Mouse (Mus musculus) embryonic facial prominence, embryonic 11.5 days (tissue): ENCODE data around the gene Duxf3. TPM values are rescaled to one million over a fixed set of nuclear protein-coding genes. Genes with fewer than 3 reads are reported as not detected.
"Not testable (repeated sequence)": the region's sequence is repeated elsewhere in the genome, so short reads cannot be mapped to it uniquely, and the experiment has no call there.

Experiments
- ATAC-seq: fragments of 200-750 bp; cut with Nextera tagmentation; replicated peaks from 2 replicates; pipeline ENCODE4 v1.8.0; 2017; ENCODE audit warnings: low read depth; ENCODE audit not compliant: insufficient number of reproducible peaks, low FRiP score, low TSS enrichment
- DNase-seq: peaks from one replicate; pipeline ENCODE4 v3.0.0-alpha.2; 2015; ENCODE audit warnings: low spot score
- H3K27ac ChIP-seq: fragments of 300-500 bp; sonication (generic); replicated peaks from 2 replicates; pipeline ENCODE4 v1.5.1; 2014; ENCODE audit warnings: mild to moderate bottlenecking, low read depth, low read length, control low read depth
- H3K27me3 ChIP-seq: fragments of 300-500 bp; sonication (generic); 2 replicates; pipeline ENCODE4 v1.6.1; 2014; ENCODE audit warnings: mild to moderate bottlenecking, low read length, moderate library complexity, mixed read lengths; ENCODE audit not compliant: control insufficient read depth, insufficient read depth
- H3K36me3 ChIP-seq: fragments of 300-500 bp; sonication (generic); replicated peaks from 2 replicates; pipeline ENCODE4 v1.6.1; 2014; ENCODE audit warnings: low read depth, mild to moderate bottlenecking, low read length, moderate library complexity, mixed read lengths; ENCODE audit not compliant: control insufficient read depth, insufficient read depth
- H3K4me1 ChIP-seq: fragments of 300-500 bp; sonication (generic); 2 replicates; pipeline ENCODE4 v1.6.1; 2014; ENCODE audit warnings: low read length, mixed read lengths; ENCODE audit not compliant: control insufficient read depth, insufficient read depth
- H3K4me2 ChIP-seq: fragments of 300-500 bp; sonication (generic); 2 replicates; pipeline ENCODE4 v1.6.1; 2014; ENCODE audit warnings: low read depth, mild to moderate bottlenecking, control low read depth, low read length, moderate library complexity
- H3K4me3 ChIP-seq: fragments of 300-500 bp; sonication (generic); 2 replicates; pipeline ENCODE4 v1.5.1; 2014; ENCODE audit warnings: low read depth, low read length, control low read depth
- H3K9ac ChIP-seq: fragments of 300-500 bp; sonication (generic); replicated peaks from 2 replicates; pipeline ENCODE4 v1.6.1; 2014; ENCODE audit warnings: mild to moderate bottlenecking, control low read depth, low read length
- H3K9me3 ChIP-seq: fragments of 300-500 bp; sonication (generic); replicated peaks from 2 replicates; pipeline ENCODE4 v1.6.1; 2016; ENCODE audit warnings: mild to moderate bottlenecking, low read length, inconsistent platforms, mixed read lengths; ENCODE audit not compliant: control insufficient read depth
- WGBS: fragments of 180-500 bp; shearing (Covaris S2); extraction: QIAGEN DNeasy Blood & Tissue Kit; methylation state at CpG from one replicate; pipeline ENCODE4 v1.1.7; 2014; 5-methylcytosine and 5-hydroxymethylcytosine counted together
- polyA plus RNA-seq: library from polyadenylated mRNA; unstranded; fragments of >200 nt; fragmentation: Nextera tagmentation; extraction: Ambion mirVana; gene quantifications from 2 replicates; pipeline ENCODE4 v1.2.1, GENCODE M21; 2014

The Duxf3 gene
- polyA plus RNA-seq, result not detected in 2 replicates

DNA sequence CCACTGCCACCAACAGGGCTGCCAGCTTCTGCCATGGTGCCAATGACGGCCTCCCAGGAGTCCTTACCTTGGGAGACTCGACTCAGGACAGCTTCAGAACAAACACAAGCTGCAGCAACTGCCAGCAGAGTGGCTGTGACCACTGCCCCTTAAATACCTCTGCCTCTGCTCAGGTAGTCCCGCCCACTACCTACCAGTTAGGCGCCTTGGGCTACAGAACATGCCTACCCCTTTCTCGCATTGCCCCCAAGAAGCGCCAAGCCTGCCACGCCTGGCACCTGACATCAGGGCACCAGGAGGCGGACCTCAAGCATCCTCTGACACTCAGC is at the start of gene Duxf3:
Duxf3 (minus strand) TSS at position 35 of the 329 bp plus-strand sequence.
- not testable (repeated sequence) for H3K27me3 ChIP-seq, H3K4me2 ChIP-seq, H3K9ac ChIP-seq, H3K27ac ChIP-seq, H3K36me3 ChIP-seq, H3K4me1 ChIP-seq, DNase-seq, H3K4me3 ChIP-seq
- peak; percentile 40 for ATAC-seq
- H3K9me3 ChIP-seq, result peaks cover 12% of the 10 kb centered on the region
- whole genome bisulfite sequencing, result 81% methylated on average over 5 of the region's 8 CpGs

DNA sequence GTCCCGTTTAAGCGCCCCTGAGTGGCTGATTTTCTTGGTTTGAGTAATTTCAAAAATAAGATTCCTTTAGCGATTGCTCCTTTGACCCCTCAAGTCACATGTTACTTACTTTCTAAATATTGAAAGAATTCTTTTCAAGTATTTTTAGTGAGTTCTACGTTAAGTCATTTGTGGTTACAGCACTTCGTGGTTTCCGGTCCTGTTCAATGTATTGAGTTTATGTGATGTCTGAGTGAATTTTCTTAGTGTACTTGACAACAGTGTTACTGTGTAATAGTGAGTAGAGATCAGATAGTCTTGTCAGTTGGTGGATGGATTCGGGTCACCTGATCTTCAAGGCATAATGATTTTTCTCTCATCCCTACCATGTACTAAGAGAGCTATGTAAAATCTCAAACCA is 49.8 kb upstream of the Duxf3 start:
- H3K9ac ChIP-seq, result no peak overlapping the region
- no peaks in the 10 kb centered on the region for H3K9me3 ChIP-seq
- no peaks in the 10 kb centered on the region for H3K4me1 ChIP-seq
- no peak for DNase-seq
- 91% methylated on average over 7 of the region's 7 CpGs for WGBS
- H3K4me2 ChIP-seq, result no peak overlapping the region
- ATAC-seq, result no peak
- H3K27me3 ChIP-seq, result no peaks in the 10 kb centered on the region
- no peak overlapping the region for H3K4me3 ChIP-seq
- H3K27ac ChIP-seq, result no peak overlapping the region
- no peaks in the 10 kb centered on the region; the same call in 1 of the 2 replicates for H3K36me3 ChIP-seq

DNA sequence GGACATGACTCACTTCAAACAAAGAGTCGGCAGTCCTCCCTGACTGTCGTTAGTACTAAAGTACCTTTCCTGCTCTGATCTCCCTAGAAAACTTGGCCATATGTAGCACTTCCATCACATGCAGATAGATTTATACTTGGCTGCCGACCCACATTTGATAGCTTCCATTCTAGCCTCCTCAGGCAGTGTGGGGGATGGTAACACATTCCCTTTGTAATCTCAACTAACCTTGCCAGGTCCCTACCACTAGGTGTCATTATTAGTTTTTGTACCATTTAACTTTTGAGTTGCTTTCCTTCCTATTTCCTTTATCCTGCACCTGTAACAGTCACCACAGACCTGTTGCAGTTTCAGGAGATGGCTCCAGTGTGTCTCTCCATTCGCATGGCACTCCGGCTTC is 26.0 kb upstream of the Duxf3 start:
- Histone ChIP-seq H3K9ac (no peak overlapping the region), H3K36me3 (no peaks in the 10 kb centered on the region; the same call in 1 of the 2 replicates), H3K4me1 (no peaks in the 10 kb centered on the region), H3K27ac (no peak overlapping the region), H3K9me3 (no peaks in the 10 kb centered on the region), H3K4me2 (no peak overlapping the region), H3K27me3 (no peaks in the 10 kb centered on the region), H3K4me3 (no peak overlapping the region)
- ATAC-seq (no peak), DNase-seq (peak; percentile 23)
- 81% methylated on average over 5 of the region's 5 CpGs for WGBS

DNA sequence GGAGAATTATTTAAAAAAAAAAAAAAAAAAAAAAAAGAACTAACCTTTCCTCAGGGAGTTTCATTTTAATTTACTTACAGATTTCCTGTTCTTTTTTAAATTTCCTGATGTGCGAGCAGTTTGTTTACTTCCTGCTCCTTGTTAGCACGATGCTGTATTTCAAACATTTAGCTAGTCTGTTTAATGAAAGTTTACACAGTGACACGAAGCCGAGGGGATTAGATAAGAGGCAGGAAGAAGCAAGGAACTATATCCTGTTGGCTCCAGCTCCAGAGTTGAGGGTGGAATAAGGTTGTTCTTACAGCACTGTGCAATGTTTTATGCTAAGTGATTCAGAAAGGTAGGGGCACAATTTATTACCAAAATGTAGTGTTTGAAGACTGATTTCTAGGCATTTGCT is 23.5 kb upstream of the Duxf3 start:
- Histone ChIP-seq H3K27ac (no peak overlapping the region), H3K4me3 (peak overlapping the region; percentile 73), H3K9me3 (no peaks in the 10 kb centered on the region), H3K27me3 (no peaks in the 10 kb centered on the region), H3K9ac (no peak overlapping the region), H3K4me2 (peak overlapping the region; percentile 42), H3K4me1 (no peaks in the 10 kb centered on the region), H3K36me3 (no peaks in the 10 kb centered on the region)
- WGBS, result 10% methylated on average over 4 of the region's 4 CpGs
- ATAC-seq, result no peak
- DNase-seq, result peak; percentile 9

DNA sequence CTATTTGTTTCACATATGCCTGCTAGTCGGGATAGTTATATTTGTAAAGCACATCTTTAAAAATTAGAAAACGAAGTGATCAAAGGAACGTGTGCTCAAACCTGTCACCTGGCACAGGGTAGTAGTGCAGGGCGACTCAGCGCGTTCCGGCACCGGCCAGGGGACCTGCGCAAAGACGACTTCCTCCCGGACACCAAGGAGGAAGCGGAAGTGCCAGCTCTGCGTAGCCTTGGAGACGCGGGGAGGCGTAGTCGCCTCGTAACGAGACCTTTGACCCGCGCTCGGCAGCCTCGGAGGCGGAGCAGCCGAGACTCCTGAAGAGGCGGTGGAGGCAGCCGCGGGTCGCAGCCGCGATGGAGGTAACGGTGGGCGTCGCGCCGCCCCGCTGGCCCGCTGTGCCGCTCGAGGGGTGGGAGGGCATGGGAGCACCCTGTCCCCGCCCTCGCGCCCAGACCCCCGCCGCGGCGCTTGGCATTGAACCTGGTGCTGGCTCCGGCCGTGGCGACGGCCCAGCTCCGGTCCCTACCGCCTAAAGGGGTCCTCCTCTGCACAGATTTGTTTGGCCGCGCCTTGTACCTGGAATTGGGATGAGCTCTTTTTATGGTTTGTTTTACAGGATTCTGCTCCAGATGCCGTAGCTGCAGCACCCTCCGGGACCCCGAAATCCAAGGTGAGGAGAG is 22.9 kb upstream of the Duxf3 start, which contains the start of gene Gcc2:
Gcc2 (plus strand) TSS at position 285 of the 680 bp plus-strand sequence.
- Histone ChIP-seq H3K27ac (no peak within 1 kb of the TSS; the same call in 1 of the 2 replicates), H3K4me2 (peak within 1 kb of the TSS; percentile 42), H3K4me3 (peak within 1 kb of the TSS; percentile 73), H3K9me3 (no peaks in the 10 kb centered on the region), H3K4me1 (no peaks in the 10 kb centered on the region), H3K36me3 (no peaks in the 10 kb centered on the region), H3K27me3 (no peaks in the 10 kb centered on the region), H3K9ac (peak within 1 kb of the TSS; percentile 84)
- under 1% methylated on average over 38 of the region's 58 CpGs for WGBS
- DNase-seq (peak; percentile 97), ATAC-seq (peak; percentile 100)

DNA sequence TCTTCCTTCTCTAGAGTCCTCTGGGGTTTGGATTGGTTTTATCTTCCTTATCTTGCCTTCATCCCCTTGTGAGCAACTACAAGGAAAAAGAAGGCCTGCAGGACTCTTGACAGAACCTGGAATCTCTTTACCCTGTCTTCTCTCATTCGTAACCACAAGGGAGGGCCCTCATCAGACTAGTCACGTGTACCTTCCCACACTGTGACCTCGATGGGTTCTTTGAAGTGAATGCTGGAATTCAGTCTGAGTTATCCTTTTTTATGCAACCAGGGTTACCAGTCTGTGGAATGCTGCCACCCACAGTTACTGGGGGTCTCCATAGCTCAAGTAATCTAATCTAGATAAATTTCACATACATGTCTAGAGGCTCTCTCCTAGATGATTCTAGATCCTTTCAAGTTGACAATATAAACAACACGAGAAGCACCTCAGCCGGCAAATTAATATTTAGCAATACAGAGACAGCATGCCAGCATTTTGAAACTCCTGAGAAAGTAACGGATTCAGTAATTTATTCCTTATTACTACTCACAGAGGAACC is 22.2 kb upstream of the Duxf3 start:
- Histone ChIP-seq H3K9me3 (no peaks in the 10 kb centered on the region), H3K36me3 (no peaks in the 10 kb centered on the region), H3K27ac (no peak overlapping the region), H3K9ac (peak overlapping the region; percentile 11; the same call in 1 of the 2 replicates), H3K4me1 (no peaks in the 10 kb centered on the region), H3K27me3 (no peaks in the 10 kb centered on the region), H3K4me2 (peak overlapping the region; percentile 42), H3K4me3 (peak overlapping the region; percentile 73)
- DNase-seq (no peak), ATAC-seq (peak; percentile 21; the same call in 1 of the 2 replicates)
- 44% methylated on average over 6 of the region's 6 CpGs for WGBS

DNA sequence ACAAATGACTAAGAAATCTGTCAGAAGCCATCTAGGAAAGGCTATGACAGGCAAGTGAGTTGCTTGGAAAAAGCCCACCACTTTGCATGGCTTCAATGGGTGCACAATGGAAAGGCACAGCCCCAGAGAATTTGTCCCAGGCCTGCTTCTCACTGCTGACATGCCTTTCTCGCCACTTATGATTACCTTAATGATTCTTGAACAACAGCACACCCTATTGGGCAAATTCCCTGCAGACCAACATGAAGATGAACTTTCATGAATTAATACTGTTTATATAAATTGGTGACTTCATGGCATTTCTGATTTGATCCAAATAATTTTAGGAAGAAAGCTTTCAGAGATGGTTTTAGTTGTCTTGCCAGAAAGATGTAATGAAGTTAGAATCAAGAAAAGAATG is 17.1 kb upstream of the Duxf3 start:
- H3K4me3 ChIP-seq, result no peak overlapping the region
- ATAC-seq, result no peak
- H3K4me2 ChIP-seq, result no peak overlapping the region
- H3K9me3 ChIP-seq, result no peaks in the 10 kb centered on the region
- no peak overlapping the region for H3K9ac ChIP-seq
- H3K27ac ChIP-seq, result no peak overlapping the region
- DNase-seq, result no peak
- H3K4me1 ChIP-seq, result no peaks in the 10 kb centered on the region
- H3K36me3 ChIP-seq, result no peaks in the 10 kb centered on the region
- WGBS, result 29% methylated on average over 1 of the region's 1 CpGs
- no peaks in the 10 kb centered on the region for H3K27me3 ChIP-seq

DNA sequence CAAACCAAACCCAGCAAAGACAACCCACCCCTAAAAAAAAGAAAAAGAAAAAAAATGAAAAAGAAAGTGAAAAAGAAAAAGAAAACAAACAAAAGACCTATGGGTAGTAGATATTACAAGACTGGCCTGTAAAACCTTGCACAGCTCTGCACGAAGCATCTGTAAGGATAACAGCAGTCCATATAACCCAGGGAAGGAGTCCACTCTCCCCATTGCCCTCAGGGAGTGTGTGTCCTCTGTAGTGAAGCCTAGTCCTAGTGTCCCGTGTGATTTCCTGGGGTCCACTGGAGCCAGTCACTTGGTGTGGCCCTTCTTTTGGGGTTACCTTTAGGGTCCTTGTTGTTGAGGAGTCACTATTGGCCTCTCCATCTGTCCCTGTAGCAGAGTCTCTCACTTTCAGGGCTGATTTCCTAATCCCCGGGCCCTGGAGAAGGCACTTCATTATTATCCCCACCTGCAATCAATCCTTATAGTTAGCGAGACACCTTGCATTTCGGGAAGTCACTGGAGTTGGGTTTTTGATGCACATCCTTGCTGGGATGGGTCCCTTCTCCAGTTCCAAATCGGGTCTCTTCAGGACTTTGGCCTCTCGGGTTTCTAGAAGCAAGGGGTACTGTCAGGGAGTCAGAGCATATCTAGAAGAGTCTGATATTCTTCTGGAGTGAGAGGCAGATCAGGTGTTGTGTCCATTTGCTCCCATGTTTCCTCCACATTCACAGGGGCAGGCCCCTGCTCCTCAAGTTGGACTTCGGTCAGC is 6.7 kb upstream of the Duxf3 start:
- WGBS, result 81% methylated on average over 8 of the region's 8 CpGs
- peak; percentile 13 for DNase-seq
- not testable (repeated sequence) for H3K9ac ChIP-seq

More for the DNA sequence above, 6.7 kb upstream of the Duxf3 start:
- peak; percentile 88 for ATAC-seq
- H3K4me3 ChIP-seq, H3K27me3 ChIP-seq, H3K9me3 ChIP-seq, H3K27ac ChIP-seq, H3K36me3 ChIP-seq, H3K4me2 ChIP-seq, H3K4me1 ChIP-seq: not testable (repeated sequence)
